Mouse (Mus musculus): Measurements from ENCODE around the gene Gphn. TPM values are rescaled to one million over a fixed set of nuclear protein-coding genes. Genes with fewer than 3 reads are reported as not detected.

Gene Gphn
- polyA plus RNA-seq, 1 experiment = 33.6 TPM

GRCm38 (mm10) chr12:78209856-78210255 is 16.3 kb upstream of the Gphn start:
- peaks cover 7% of the 10 kb centered on the region for H3K4me1 ChIP-seq (ENCODE audit: control insufficient read depth, insufficient read depth, low read length)
- no peak overlapping the region for H3K27ac ChIP-seq (ENCODE audit: insufficient read depth, low read depth, low read length)
- TF ChIP-seq POLR2A (IDR thresholded peaks at IDR 0.05; ENCODE audit: low read depth, low read length) = no peak
- no peak for TF ChIP-seq CTCF (conservative IDR thresholded peaks at IDR 0.05; ENCODE audit: insufficient read depth, insufficient read length, low read depth, low read length)
- H3K36me3 ChIP-seq (ENCODE audit: control insufficient read depth, insufficient read depth, low read length) = no peaks in the 10 kb centered on the region
- peak; percentile 56 for DNase-seq
- WGBS = 67% methylated on average over 2 of the region's 2 CpGs
- H3K27me3 ChIP-seq (replicated peaks; ENCODE audit: control insufficient read depth, insufficient read depth, low read length) = no peaks in the 10 kb centered on the region
- H3K4me3 ChIP-seq (ENCODE audit: insufficient read depth, low read depth, low read length) = no peak overlapping the region

GRCm38 (mm10) chr12:78215490-78215889 is 10.7 kb upstream of the Gphn start:
- WGBS = 60% methylated on average over 6 of the region's 6 CpGs
- Histone ChIP-seq H3K4me3 (ENCODE audit: insufficient read depth, low read depth, low read length) (no peak overlapping the region), H3K36me3 (ENCODE audit: control insufficient read depth, insufficient read depth, low read length) (no peaks in the 10 kb centered on the region), H3K27me3 (replicated peaks; ENCODE audit: control insufficient read depth, insufficient read depth, low read length) (no peaks in the 10 kb centered on the region), H3K27ac (ENCODE audit: insufficient read depth, low read depth, low read length) (no peak overlapping the region), H3K4me1 (ENCODE audit: control insufficient read depth, insufficient read depth, low read length) (no peaks in the 10 kb centered on the region)
- peak; percentile 40 for DNase-seq
- TF ChIP-seq POLR2A (IDR thresholded peaks at IDR 0.05; ENCODE audit: low read depth, low read length) (no peak), CTCF (conservative IDR thresholded peaks at IDR 0.05; ENCODE audit: insufficient read depth, insufficient read length, low read depth, low read length) (no peak)

- WGBS = 63% methylated on average over 4 of the region's 4 CpGs
- peak; percentile 41 for DNase-seq
- no peaks in the 10 kb centered on the region for H3K27me3 ChIP-seq (replicated peaks; ENCODE audit: control insufficient read depth, insufficient read depth, low read length)
- no peaks in the 10 kb centered on the region for H3K4me1 ChIP-seq (ENCODE audit: control insufficient read depth, insufficient read depth, low read length)
- H3K4me3 ChIP-seq (ENCODE audit: insufficient read depth, low read depth, low read length) = no peak overlapping the region
- H3K27ac ChIP-seq (ENCODE audit: insufficient read depth, low read depth, low read length) = no peak overlapping the region
- TF ChIP-seq POLR2A (IDR thresholded peaks at IDR 0.05; ENCODE audit: low read depth, low read length) = no peak
- TF ChIP-seq CTCF (conservative IDR thresholded peaks at IDR 0.05; ENCODE audit: insufficient read depth, insufficient read length, low read depth, low read length) = no peak
- H3K36me3 ChIP-seq (ENCODE audit: control insufficient read depth, insufficient read depth, low read length) = no peaks in the 10 kb centered on the region
Observed at GRCm38 (mm10) chr12:78219191-78219825, 6.9 kb upstream of the Gphn start.

GRCm38 (mm10) chr12:78226519-78226875 is 318 bp downstream of the Gphn start:
- DNase-seq = peak; percentile 90
- TF ChIP-seq POLR2A (IDR thresholded peaks at IDR 0.05; ENCODE audit: low read depth, low read length) (no peak), CTCF (conservative IDR thresholded peaks at IDR 0.05; ENCODE audit: insufficient read depth, insufficient read length, low read depth, low read length) (no peak)
- Histone ChIP-seq H3K27me3 (replicated peaks; ENCODE audit: control insufficient read depth, insufficient read depth, low read length) (no peaks in the 10 kb centered on the region), H3K36me3 (ENCODE audit: control insufficient read depth, insufficient read depth, low read length) (no peaks in the 10 kb centered on the region), H3K4me3 (ENCODE audit: insufficient read depth, low read depth, low read length) (peak overlapping the region; percentile 93), H3K4me1 (ENCODE audit: control insufficient read depth, insufficient read depth, low read length) (peaks cover 3% of the 10 kb centered on the region; the same call in 1 of the 2 replicates), H3K27ac (ENCODE audit: insufficient read depth, low read depth, low read length) (peak overlapping the region; percentile 95)
- WGBS = 1% methylated on average over 48 of the region's 48 CpGs

- Histone ChIP-seq H3K27me3 (replicated peaks; ENCODE audit: control insufficient read depth, insufficient read depth, low read length) (no peaks in the 10 kb centered on the region), H3K27ac (ENCODE audit: insufficient read depth, low read depth, low read length) (peak overlapping the region; percentile 85), H3K36me3 (ENCODE audit: control insufficient read depth, insufficient read depth, low read length) (no peaks in the 10 kb centered on the region), H3K4me1 (ENCODE audit: control insufficient read depth, insufficient read depth, low read length) (peaks cover 3% of the 10 kb centered on the region; the same call in 1 of the 2 replicates), H3K4me3 (ENCODE audit: insufficient read depth, low read depth, low read length) (peak overlapping the region; percentile 93)
- WGBS = under 1% methylated on average over 56 of the region's 57 CpGs
- TF ChIP-seq CTCF (conservative IDR thresholded peaks at IDR 0.05; ENCODE audit: insufficient read depth, insufficient read length, low read depth, low read length) (no peak), POLR2A (IDR thresholded peaks at IDR 0.05; ENCODE audit: low read depth, low read length) (no peak)
- peak; percentile 58 for DNase-seq
Observed at GRCm38 (mm10) chr12:78227021-78227932, 1.1 kb downstream of the Gphn start.

GRCm38 (mm10) chr12:78228139-78228538 is 2.0 kb downstream of the Gphn start:
- no peak for DNase-seq
- Histone ChIP-seq H3K27ac (ENCODE audit: insufficient read depth, low read depth, low read length) (no peak overlapping the region), H3K36me3 (ENCODE audit: control insufficient read depth, insufficient read depth, low read length) (no peaks in the 10 kb centered on the region), H3K4me3 (ENCODE audit: insufficient read depth, low read depth, low read length) (no peak overlapping the region), H3K27me3 (replicated peaks; ENCODE audit: control insufficient read depth, insufficient read depth, low read length) (no peaks in the 10 kb centered on the region), H3K4me1 (ENCODE audit: control insufficient read depth, insufficient read depth, low read length) (peaks cover 3% of the 10 kb centered on the region; the same call in 1 of the 2 replicates)
- 46% methylated on average over 4 of the region's 4 CpGs for WGBS
- TF ChIP-seq POLR2A (IDR thresholded peaks at IDR 0.05; ENCODE audit: low read depth, low read length) = no peak
- TF ChIP-seq CTCF (conservative IDR thresholded peaks at IDR 0.05; ENCODE audit: insufficient read depth, insufficient read length, low read depth, low read length) = no peak

- Histone ChIP-seq H3K4me3 (ENCODE audit: insufficient read depth, low read depth, low read length) (no peak overlapping the region), H3K4me1 (ENCODE audit: control insufficient read depth, insufficient read depth, low read length) (peaks cover 3% of the 10 kb centered on the region; the same call in 1 of the 2 replicates), H3K36me3 (ENCODE audit: control insufficient read depth, insufficient read depth, low read length) (no peaks in the 10 kb centered on the region), H3K27ac (ENCODE audit: insufficient read depth, low read depth, low read length) (no peak overlapping the region), H3K27me3 (replicated peaks; ENCODE audit: control insufficient read depth, insufficient read depth, low read length) (no peaks in the 10 kb centered on the region)
- no peak for DNase-seq
- TF ChIP-seq POLR2A (IDR thresholded peaks at IDR 0.05; ENCODE audit: low read depth, low read length) = no peak
- no peak for TF ChIP-seq CTCF (conservative IDR thresholded peaks at IDR 0.05; ENCODE audit: insufficient read depth, insufficient read length, low read depth, low read length)
Observed at GRCm38 (mm10) chr12:78232560-78232959, 6.4 kb downstream of the Gphn start.

Measured in kidney, adult 2 months (tissue).